Mouse (Mus musculus) heart, embryonic 16.5 days (tissue): ENCODE measurements at regions not wholly inside any gene's neighbourhood (a gene's known extent, or its start where the extent isn't known, plus 50 kb on each side); places are given as distances from the start of the nearest gene placed in this dataset.

Source experiments
- ATAC-seq: fragments of 200-750 bp; cut with Nextera tagmentation; replicated peaks from 2 replicates; pipeline ENCODE4 v1.8.0; 2017; ENCODE audit warnings: moderate number of reproducible peaks; ENCODE audit not compliant: insufficient read depth, low FRiP score; ENCODE audit errors: extremely low read depth
- H3K27ac ChIP-seq: fragments of 300-500 bp; sonication (generic); 2 replicates; pipeline ENCODE4 v1.5.1; 2014; ENCODE audit warnings: mild to moderate bottlenecking, low read length, control low read depth, moderate library complexity
- H3K27me3 ChIP-seq: fragments of 300-500 bp; sonication (generic); 2 replicates; pipeline ENCODE4 v1.6.1; 2014; ENCODE audit warnings: low read length, mixed read lengths; ENCODE audit not compliant: control insufficient read depth, insufficient read depth
- H3K36me3 ChIP-seq: fragments of 300-500 bp; sonication (generic); 2 replicates; pipeline ENCODE4 v1.6.1; 2014; ENCODE audit not compliant: control insufficient read depth, insufficient read depth
- H3K4me1 ChIP-seq: fragments of 300-500 bp; sonication (generic); 2 replicates; pipeline ENCODE4 v1.6.1; 2014; ENCODE audit warnings: low read length, mixed read lengths; ENCODE audit not compliant: control insufficient read depth, insufficient read depth
- H3K4me2 ChIP-seq: fragments of 300-500 bp; sonication (generic); 2 replicates; pipeline ENCODE4 v1.6.1; 2014; ENCODE audit warnings: low read depth, mild to moderate bottlenecking, control low read depth, low read length
- H3K4me3 ChIP-seq: fragments of 300-500 bp; sonication (generic); 2 replicates; pipeline ENCODE4 v1.5.1; 2014; ENCODE audit warnings: mild to moderate bottlenecking, control low read depth, low read length
- H3K9ac ChIP-seq: fragments of 300-500 bp; sonication (generic); 2 replicates; pipeline ENCODE4 v1.6.1; 2014; ENCODE audit warnings: low read length, control low read depth
- H3K9me3 ChIP-seq: fragments of 300-500 bp; sonication (generic); replicated peaks from 2 replicates; pipeline ENCODE4 v1.6.1; 2016; ENCODE audit warnings: low read length; ENCODE audit not compliant: control insufficient read depth
- WGBS: fragments of 180-500 bp; shearing (Covaris S2); extraction: QIAGEN DNeasy Blood & Tissue Kit; methylation state at CpG from one replicate; pipeline ENCODE4 v1.1.7; 2014; 5-methylcytosine and 5-hydroxymethylcytosine counted together

DNA sequence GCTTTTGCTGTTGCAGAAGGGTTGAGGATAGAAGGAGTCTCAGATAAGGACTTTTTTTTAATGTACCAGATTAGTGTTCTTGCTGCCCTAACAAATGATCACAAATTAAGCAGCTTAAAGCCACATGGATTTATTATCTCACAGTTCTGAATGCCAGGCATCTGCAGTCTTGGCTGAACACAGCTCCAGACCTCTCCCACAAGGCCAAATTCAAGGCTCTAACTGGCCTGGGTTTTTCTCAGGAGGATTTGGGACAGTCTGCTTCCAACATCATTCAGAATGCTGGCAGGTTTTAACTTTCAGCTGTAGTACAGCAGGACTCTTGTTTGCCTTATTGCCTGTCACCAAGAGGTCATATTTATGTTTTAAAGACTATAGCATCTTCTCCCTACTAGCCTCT, 329.7 kb upstream of the Chrm2 start:
- Histone ChIP-seq H3K4me1 (no peaks in the 10 kb centered on the region), H3K27ac (no peak overlapping the region), H3K9me3 (no peaks in the 10 kb centered on the region), H3K27me3 (no peaks in the 10 kb centered on the region), H3K4me3 (no peak overlapping the region), H3K9ac (no peak overlapping the region), H3K36me3 (no peaks in the 10 kb centered on the region), H3K4me2 (no peak overlapping the region)
- ATAC-seq: no peak

DNA sequence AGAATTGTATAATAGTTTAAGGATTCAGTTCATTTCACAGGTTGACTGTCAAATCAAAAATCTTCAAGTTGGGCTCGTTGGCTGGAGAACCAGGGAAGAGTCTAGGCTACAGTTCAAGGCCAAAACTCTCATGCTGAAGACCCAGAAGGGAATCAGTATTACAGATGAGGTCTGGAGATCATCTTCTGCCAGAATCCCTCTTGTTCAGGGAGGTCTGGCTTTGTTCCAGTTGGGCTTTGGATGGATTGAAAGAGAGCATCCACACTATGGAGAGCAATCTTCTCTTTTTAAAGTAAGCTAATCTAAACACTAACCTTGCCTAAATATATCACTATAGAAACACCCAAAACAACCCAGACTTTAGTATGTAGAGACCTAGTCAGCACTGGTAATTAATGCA, 327.5 kb upstream of the Chrm2 start:
- no peak overlapping the region for H3K27ac ChIP-seq
- H3K36me3 ChIP-seq: no peaks in the 10 kb centered on the region
- H3K9ac ChIP-seq: no peak overlapping the region
- H3K4me3 ChIP-seq: no peak overlapping the region
- H3K9me3 ChIP-seq: no peaks in the 10 kb centered on the region
- no peak overlapping the region for H3K4me2 ChIP-seq
- no peaks in the 10 kb centered on the region for H3K4me1 ChIP-seq
- no peaks in the 10 kb centered on the region for H3K27me3 ChIP-seq
- WGBS: 78% methylated on average over 1 of the region's 1 CpGs
- ATAC-seq: no peak

- WGBS: 74% methylated on average over 1 of the region's 1 CpGs
These were observed 323.0 kb upstream of the Chrm2 start for GRCm38 (mm10) chr6:36064919-36065318.

DNA sequence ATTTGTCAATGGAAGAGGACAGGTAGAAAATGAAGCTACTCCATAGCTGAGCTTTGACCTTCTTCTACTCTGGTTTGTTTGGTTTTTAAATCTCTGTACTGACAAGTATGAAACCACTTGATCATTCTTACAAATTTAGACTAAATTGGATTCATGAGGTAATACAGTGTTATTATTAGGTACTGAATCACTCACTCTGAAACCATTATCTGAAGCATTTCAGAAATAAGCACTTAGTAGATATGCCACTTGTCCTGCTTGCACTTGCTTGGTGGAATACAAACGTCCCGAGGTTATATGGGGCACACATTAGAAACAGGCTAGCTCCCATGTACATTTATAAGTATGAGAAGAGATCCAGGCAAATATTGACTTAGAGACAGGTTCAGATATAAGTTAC, 319.2 kb upstream of the Chrm2 start:
- H3K9me3 ChIP-seq: no peaks in the 10 kb centered on the region
- H3K4me1 ChIP-seq: 0 out of 2 replicates have a peak, but pooled peaks cover 2% of the 10 kb centered on the region
- no peak overlapping the region for H3K9ac ChIP-seq
- H3K27me3 ChIP-seq: no peaks in the 10 kb centered on the region
- ATAC-seq: peak; percentile 87
- no peak overlapping the region for H3K4me3 ChIP-seq
- no peaks in the 10 kb centered on the region for H3K36me3 ChIP-seq
- WGBS: 37% methylated on average over 2 of the region's 2 CpGs
- peak overlapping the region; percentile 79 for H3K27ac ChIP-seq
- no peak overlapping the region for H3K4me2 ChIP-seq

More at GRCm38 (mm10) chr6:36064919-36065318, 323.0 kb upstream of the Chrm2 start:
- Histone ChIP-seq H3K4me1 (0 out of 2 replicates have a peak, but pooled peaks cover 2% of the 10 kb centered on the region), H3K4me3 (no peak overlapping the region), H3K9me3 (no peaks in the 10 kb centered on the region), H3K36me3 (no peaks in the 10 kb centered on the region), H3K27me3 (no peaks in the 10 kb centered on the region), H3K27ac (no peak overlapping the region), H3K9ac (no peak overlapping the region), H3K4me2 (no peak overlapping the region)
- ATAC-seq: no peak

GRCm38 (mm10) chr6:36079559-36079958, 308.3 kb upstream of the Chrm2 start:
- ATAC-seq: no peak
- no peak overlapping the region for H3K4me3 ChIP-seq
- H3K36me3 ChIP-seq: no peaks in the 10 kb centered on the region
- no peak overlapping the region for H3K9ac ChIP-seq
- H3K27me3 ChIP-seq: no peaks in the 10 kb centered on the region
- 76% methylated on average over 5 of the region's 5 CpGs for WGBS
- H3K4me1 ChIP-seq: no peaks in the 10 kb centered on the region
- no peaks in the 10 kb centered on the region for H3K9me3 ChIP-seq
- H3K4me2 ChIP-seq: no peak overlapping the region
- no peak overlapping the region for H3K27ac ChIP-seq

- Histone ChIP-seq H3K27ac (no peak overlapping the region), H3K27me3 (no peaks in the 10 kb centered on the region), H3K9ac (no peak overlapping the region), H3K4me3 (no peak overlapping the region), H3K4me1 (no peaks in the 10 kb centered on the region), H3K9me3 (no peaks in the 10 kb centered on the region), H3K36me3 (no peaks in the 10 kb centered on the region), H3K4me2 (no peak overlapping the region)
- ATAC-seq: no peak
- WGBS: 86% methylated on average over 2 of the region's 2 CpGs
These were observed 294.3 kb upstream of the Chrm2 start for GRCm38 (mm10) chr6:36093584-36093983.

GRCm38 (mm10) chr6:36094075-36094474, 293.8 kb upstream of the Chrm2 start:
- Histone ChIP-seq H3K4me1 (no peaks in the 10 kb centered on the region), H3K36me3 (no peaks in the 10 kb centered on the region), H3K27ac (no peak overlapping the region), H3K4me3 (no peak overlapping the region), H3K9me3 (no peaks in the 10 kb centered on the region), H3K9ac (no peak overlapping the region), H3K4me2 (no peak overlapping the region), H3K27me3 (no peaks in the 10 kb centered on the region)
- no peak for ATAC-seq
- 84% methylated on average over 1 of the region's 1 CpGs for WGBS

DNA sequence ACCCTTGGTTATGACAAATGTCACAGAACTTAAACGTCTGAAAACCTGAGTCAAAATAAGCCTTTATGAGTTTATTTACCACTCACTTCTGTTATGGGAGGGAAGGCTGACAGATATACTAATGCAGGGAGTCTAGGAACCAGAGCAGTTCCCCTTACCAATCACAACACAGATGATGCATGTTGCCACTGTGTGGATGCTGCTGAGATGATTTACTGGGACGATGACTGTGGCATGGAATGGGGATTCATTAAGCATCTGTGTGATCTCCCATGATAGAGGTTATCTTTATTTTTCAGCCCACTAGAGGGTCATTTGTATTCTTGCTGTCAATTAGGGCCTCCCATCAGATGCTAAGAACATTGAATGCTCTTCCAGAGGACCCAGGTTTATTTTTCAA, 290.5 kb upstream of the Chrm2 start:
- WGBS: 66% methylated on average over 2 of the region's 2 CpGs
- Histone ChIP-seq H3K9ac (no peak overlapping the region), H3K4me3 (no peak overlapping the region), H3K4me2 (no peak overlapping the region), H3K27ac (no peak overlapping the region), H3K4me1 (no peaks in the 10 kb centered on the region), H3K9me3 (no peaks in the 10 kb centered on the region), H3K36me3 (no peaks in the 10 kb centered on the region), H3K27me3 (no peaks in the 10 kb centered on the region)
- no peak for ATAC-seq

- Histone ChIP-seq H3K9me3 (no peaks in the 10 kb centered on the region), H3K4me3 (no peak overlapping the region), H3K9ac (no peak overlapping the region), H3K36me3 (no peaks in the 10 kb centered on the region), H3K27me3 (no peaks in the 10 kb centered on the region), H3K27ac (no peak overlapping the region), H3K4me2 (no peak overlapping the region), H3K4me1 (no peaks in the 10 kb centered on the region)
- no peak for ATAC-seq
- WGBS: 74% methylated on average over 4 of the region's 4 CpGs
These were observed 289.7 kb upstream of the Chrm2 start for GRCm38 (mm10) chr6:36098179-36098578.

DNA sequence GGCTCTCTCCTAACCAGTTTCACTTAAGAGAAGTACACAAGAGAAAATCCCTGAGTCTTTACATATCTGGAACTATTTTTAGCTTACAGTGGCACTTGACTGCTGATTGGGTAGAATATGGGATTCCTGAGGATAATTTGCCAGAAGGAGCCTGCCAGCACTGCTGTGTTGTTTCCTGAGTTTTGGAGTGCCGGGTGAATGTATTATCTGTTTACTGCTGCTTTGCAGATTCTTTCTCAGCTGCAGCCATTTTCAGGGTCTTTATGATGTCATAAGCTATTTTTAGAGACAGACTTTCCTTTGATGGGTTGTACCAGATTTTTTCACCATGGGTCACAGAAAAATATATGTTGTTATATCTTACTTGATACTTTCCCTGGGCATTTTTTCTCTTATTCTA, 279.1 kb upstream of the Chrm2 start:
- Histone ChIP-seq H3K36me3 (no peaks in the 10 kb centered on the region), H3K27ac (peak overlapping the region; percentile 58), H3K9ac (no peak overlapping the region), H3K27me3 (no peaks in the 10 kb centered on the region), H3K4me1 (no peaks in the 10 kb centered on the region), H3K9me3 (no peaks in the 10 kb centered on the region), H3K4me2 (peak overlapping the region; percentile 31; the same call in 1 of the 2 replicates), H3K4me3 (no peak overlapping the region)
- ATAC-seq: peak; percentile 70
- 3% methylated on average over 1 of the region's 1 CpGs for WGBS
